Mouse (Mus musculus): ENCODE data around the gene Prdm11. TPM values are rescaled to one million over a fixed set of nuclear protein-coding genes. Genes with fewer than 3 reads are reported as not detected.

Prdm11 gene
- total and polyA plus RNA-seq, 3 experiments, result 0.05 to 1.8 (median 0.06) TPM

GRCm38 (mm10) chr2:92991976-92992375 lies 54.0 kb downstream of the Prdm11 start:
- Histone ChIP-seq H3K4me2 (ENCODE audit: insufficient read depth, low read depth, poor library complexity, severe bottlenecking) (no peak overlapping the region), H3K9ac (ENCODE audit: insufficient read depth, low read depth) (no peak overlapping the region), H3K79me2 (replicated peaks; ENCODE audit: control insufficient read depth, extremely low read depth, insufficient read depth, poor library complexity, severe bottlenecking) (no peaks in the 10 kb centered on the region; the same call in 1 of the 2 replicates), H3K36me3 (replicated peaks in 1 of 2; ENCODE audit: control insufficient read depth in 1 of 2, insufficient read depth in 1 of 2, low read length in 1 of 2) (no peaks in the 10 kb centered on the region), H3K4me1 (ENCODE audit: control insufficient read depth in 1 of 2, insufficient read depth in 2 of 2) (no peaks in the 10 kb centered on the region), H3K4me3 (replicated peaks in 1 of 3; ENCODE audit: low read depth in 2 of 3, low read length in 2 of 3, poor library complexity in 1 of 3) (no peak overlapping the region), H3K27me3 (replicated peaks) (peaks cover 89% of the 10 kb centered on the region), H3K27ac (ENCODE audit: insufficient read depth, low read depth) (no peak overlapping the region), H3K9me3 (replicated peaks; ENCODE audit: low read length) (peaks cover 4% of the 10 kb centered on the region)
- no peak for TF ChIP-seq SMC3 (IDR thresholded peaks at IDR 0.05; ENCODE audit: low read depth, low read length)
- TF ChIP-seq USF1 (IDR thresholded peaks at IDR 0.05; ENCODE audit: low read depth, low read length), result no peak
- TF ChIP-seq NELFE (IDR thresholded peaks at IDR 0.05; ENCODE audit: low read depth, low read length), result no peak
- TF ChIP-seq MYC (IDR thresholded peaks at IDR 0.05; ENCODE audit: low read depth, low read length), result no peak
- dilution Hi-C loops (cut with MboI; ENCODE audit: extremely low pct_ligation_motif_present, extremely low pct_unique_long_range_greater_than_20kb, low sequenced_read_pairs) (no loop called here), in situ Hi-C loops (cut with MboI; ENCODE audit: low pct_ligation_motif_present, low pct_unique_long_range_greater_than_20kb, low sequenced_read_pairs) (no loop called here)
- no peak for DNase-seq (ENCODE audit: extremely low read depth)

DNA sequence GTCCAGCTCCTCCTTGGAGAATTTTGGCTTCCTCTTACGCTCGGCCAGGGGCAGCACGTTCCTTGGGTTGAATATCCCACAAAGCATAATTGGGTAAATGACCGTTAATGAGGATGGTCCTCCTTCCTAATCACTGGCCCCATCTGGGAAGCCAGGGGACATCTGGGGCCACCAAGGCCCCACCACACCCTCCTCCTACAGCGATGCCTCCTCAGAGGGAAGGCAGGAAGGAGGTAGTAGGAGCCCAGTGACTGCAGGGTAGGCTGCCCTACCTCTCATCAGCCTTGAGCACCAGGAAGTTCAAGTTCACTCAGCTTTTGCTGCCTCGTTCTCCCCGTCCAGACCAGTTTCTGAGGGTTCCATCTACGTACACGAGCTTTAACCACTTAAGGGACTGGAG lies 56.4 kb downstream of the Prdm11 start:
- Histone ChIP-seq H3K27me3 (replicated peaks) (peaks cover 88% of the 10 kb centered on the region), H3K9ac (ENCODE audit: insufficient read depth, low read depth) (no peak overlapping the region), H3K79me2 (replicated peaks; ENCODE audit: control insufficient read depth, extremely low read depth, insufficient read depth, poor library complexity, severe bottlenecking) (no peaks in the 10 kb centered on the region; the same call in 1 of the 2 replicates), H3K36me3 (replicated peaks in 1 of 2; ENCODE audit: control insufficient read depth in 1 of 2, insufficient read depth in 1 of 2, low read length in 1 of 2) (no peaks in the 10 kb centered on the region), H3K4me1 (ENCODE audit: control insufficient read depth in 1 of 2, insufficient read depth in 2 of 2) (no peaks in the 10 kb centered on the region), H3K27ac (ENCODE audit: insufficient read depth, low read depth) (no peak overlapping the region), H3K4me3 (replicated peaks in 1 of 3; ENCODE audit: low read depth in 2 of 3, low read length in 2 of 3, poor library complexity in 1 of 3) (no peak overlapping the region), H3K4me2 (ENCODE audit: insufficient read depth, low read depth, poor library complexity, severe bottlenecking) (no peak overlapping the region), H3K9me3 (replicated peaks; ENCODE audit: low read length) (no peaks in the 10 kb centered on the region)
- TF ChIP-seq NELFE (IDR thresholded peaks at IDR 0.05; ENCODE audit: low read depth, low read length) (no peak), ELF1 (IDR thresholded peaks at IDR 0.05; ENCODE audit: low read depth, low read length) (no peak), BHLHE40 (IDR thresholded peaks at IDR 0.05; ENCODE audit: low read depth, low read length) (no peak), ZKSCAN1 (IDR thresholded peaks at IDR 0.05; ENCODE audit: borderline replicate concordance, low read depth, low read length) (no peak), MAZ (IDR thresholded peaks at IDR 0.05; ENCODE audit: low read depth, low read length) (no peak), JUN (IDR thresholded peaks at IDR 0.05; ENCODE audit: insufficient read depth, low read depth, low read length) (no peak), MEF2A (IDR thresholded peaks at IDR 0.05; ENCODE audit: borderline replicate concordance, low read depth, low read length) (no peak), KAT2A (IDR thresholded peaks at IDR 0.05; ENCODE audit: insufficient replicate concordance, low read length) (no peak), ZNF384 (IDR thresholded peaks at IDR 0.05; ENCODE audit: low read depth, low read length) (no peak), CHD2 (IDR thresholded peaks at IDR 0.05; ENCODE audit: low read length) (no peak), RAD21 (IDR thresholded peaks at IDR 0.05; ENCODE audit: low read depth, low read length) (no peak)
- dilution Hi-C loops (cut with MboI; ENCODE audit: extremely low pct_ligation_motif_present, extremely low pct_unique_long_range_greater_than_20kb, low sequenced_read_pairs), result no loop called here
- in situ Hi-C loops (cut with MboI; ENCODE audit: low pct_ligation_motif_present, low pct_unique_long_range_greater_than_20kb, low sequenced_read_pairs), result no loop called here
- DNase-seq (ENCODE audit: extremely low read depth), result no peak

Measured in CH12.LX (cell line).